Mouse (Mus musculus) brain, embryonic 14.5 days (tissue): ENCODE results near the gene Ipo9.

Experiments
- CTCF ChIP-seq: fragments of 200-500 bp; IDR thresholded peaks from 2 replicates; pipeline ENCODE4 v1.5.1; 2012; ENCODE audit warnings: inconsistent platforms, mild to moderate bottlenecking, moderate library complexity, borderline replicate concordance; ENCODE audit not compliant: insufficient read depth, insufficient read length; ENCODE audit errors: extremely low read depth
- POLR2A ChIP-seq: fragments of 200-500 bp; IDR thresholded peaks from 2 replicates; pipeline ENCODE4 v1.6.1; 2012; ENCODE audit warnings: mild to moderate bottlenecking, inconsistent platforms, borderline replicate concordance; ENCODE audit not compliant: poor library complexity, insufficient read depth, insufficient read length, severe bottlenecking; ENCODE audit errors: extremely low read depth

DNA sequence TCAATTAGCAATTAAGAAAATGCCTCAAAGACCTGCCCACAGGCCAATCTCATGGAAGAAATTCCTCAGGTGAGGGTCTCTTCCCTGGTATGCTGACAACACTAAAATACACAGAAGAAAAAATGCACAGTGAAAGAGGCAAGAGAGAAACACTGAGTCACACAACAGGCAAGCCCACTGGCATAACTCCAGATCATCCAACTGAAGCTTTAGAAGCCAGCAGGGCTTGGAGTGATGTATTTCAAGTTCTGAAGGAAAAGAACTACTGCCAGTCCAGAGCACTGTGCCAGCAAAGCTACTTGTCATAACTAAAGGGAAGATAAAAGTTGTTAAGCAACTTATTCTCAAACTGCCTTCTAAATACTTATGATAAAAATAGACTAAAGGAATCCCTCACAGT, 16.3 kb downstream of the Ipo9 start:
- TF ChIP-seq POLR2A (no peak), CTCF (no peak)
